In genomic region chr7:81111729-81112128, GRCm38 (mm10) we compare ENCODE assay signal across 22 mouse cellular contexts. TPM values are rescaled to one million over a fixed set of nuclear protein-coding genes. Genes with fewer than 3 reads are reported as not detected.
DNase-seq lines count a peak whose midpoint lies in the region; ATAC-seq and TF ChIP-seq lines count a peak whose summit lies in the region.
"Had no signal": no experiment of that assay in that cellular context is flagged by ENCODE, and none has a peak within 500 bp of the region (broad histone marks: within the 10 kb centered on the region; RNA-seq: fewer than 3 reads in every experiment).

No protein-coding gene starts in this region.

- no peak for TF ChIP-seq CTCF in Patski (IDR thresholded peaks at IDR 0.05)

- H3K9ac ChIP-seq in kidney, embryonic 16.5 days (replicated peaks; ENCODE audit: low read length) = no peak overlapping the region
- H3K9ac ChIP-seq: forebrain, embryonic 12.5 days; heart, embryonic 12.5 days; limb, embryonic 12.5 days; midbrain, embryonic 12.5 days had no signal

- no peaks in the 10 kb centered on the region for H3K9me3 ChIP-seq in kidney, embryonic 16.5 days (ENCODE audit: low read length)
- H3K9me3 ChIP-seq: forebrain, embryonic 12.5 days; heart, embryonic 12.5 days; limb, embryonic 12.5 days; midbrain, embryonic 12.5 days had no signal

- no peak for ATAC-seq in kidney, embryonic 16.5 days (ENCODE audit: low FRiP score, low TSS enrichment)
- ATAC-seq in Patski = no peak
- ATAC-seq: hindbrain, embryonic 16.5 days; intestine, postnatal 0 days had no signal

- CTCF ChIA-PET in Patski (lab: Charles Lee) = interaction anchor here (1.8 kb wide), 1 partner anchor 11 kb away, joined by 5 read pairs; no protein-coding TSS in a partner anchor

- no peak overlapping the region for H3K4me3 ChIP-seq in kidney, embryonic 16.5 days (ENCODE audit: low read length)
- H3K4me3 ChIP-seq: forebrain, embryonic 12.5 days; heart, embryonic 12.5 days; limb, embryonic 12.5 days; midbrain, embryonic 12.5 days; myocyte had no signal

- no peaks in the 10 kb centered on the region for H3K36me3 ChIP-seq in kidney, embryonic 16.5 days (ENCODE audit: insufficient read depth, low read length)
- H3K36me3 ChIP-seq: forebrain, embryonic 12.5 days; heart, embryonic 12.5 days; limb, embryonic 12.5 days; midbrain, embryonic 12.5 days had no signal

- no peaks in the 10 kb centered on the region for H3K27me3 ChIP-seq in kidney, embryonic 16.5 days (ENCODE audit: insufficient read depth, low read length)
- H3K27me3 ChIP-seq in Patski = no peaks in the 10 kb centered on the region
- H3K27me3 ChIP-seq: forebrain, embryonic 12.5 days; heart, embryonic 12.5 days; limb, embryonic 12.5 days had no signal

- H3K4me1 ChIP-seq in kidney, embryonic 16.5 days (ENCODE audit: insufficient read depth, low read length) = peaks cover 6% of the 10 kb centered on the region; the same call in 1 of the 2 replicates
- H3K4me1 ChIP-seq: limb, embryonic 12.5 days; midbrain, embryonic 12.5 days had no signal

- H3K27ac ChIP-seq in kidney, embryonic 16.5 days (ENCODE audit: low read length) = no peak overlapping the region
- H3K27ac ChIP-seq: forebrain, embryonic 12.5 days; limb, embryonic 12.5 days; macrophage; midbrain, embryonic 12.5 days had no signal

- WGBS in kidney, embryonic 16.5 days = 98% methylated on average over 2 of the region's 2 CpGs

- in situ Hi-C loops in Patski (cut with MboI; ENCODE audit: low pct_unique_long_range_greater_than_20kb) = no loop called here

- H3K4me2 ChIP-seq in kidney, embryonic 16.5 days (replicated peaks; ENCODE audit: low read depth, low read length) = no peak overlapping the region
- H3K4me2 ChIP-seq: forebrain, embryonic 12.5 days; heart, embryonic 12.5 days; limb, embryonic 12.5 days; midbrain, embryonic 12.5 days had no signal

- POLR2A ChIA-PET in Patski (lab: Charles Lee) = no interaction called here

- peak; percentile 93 for DNase-seq in kidney, adult 11 months
- DNase-seq in Patski (ENCODE audit: low read depth, low spot score) = peak; percentile 47
- DNase-seq in adrenal gland, adult 8-10 months = peak; percentile 64
- DNase-seq in kidney, postnatal 10 days = peak; percentile 77
- no peak for DNase-seq in cerebellum, postnatal 36 days
- no peak for DNase-seq in spleen, adult 18-20 months
- no peak for DNase-seq in thymus, postnatal 36 days
- DNase-seq: gastrocnemius, postnatal 36 days; layer of hippocampus, adult 9-11 months; lung, adult 2 months; thymus, adult 18-20 months had no signal

RNA-seq across cellular contexts. Expression of gene Slc28a1, which starts 2.9 kb away (rescaled TPM):
- 0.73 and 1.2 TPM in 2 replicates for polyA plus RNA-seq in kidney, embryonic 16.5 days (2015; fragmentation: Nextera tagmentation; extraction: Ambion mirVana)
- not detected for polyA plus RNA-seq in Patski (2021)
- total RNA-seq in adrenal gland, adult 8-10 months (2022) = not detected
- total RNA-seq: neutrophil, adult 5-6 weeks had no signal
- polyA plus RNA-seq: forebrain, embryonic 12.5 days; hindbrain, embryonic 16.5 days; limb, embryonic 12.5 days; macrophage; midbrain, embryonic 12.5 days; myocyte; stomach, embryonic 14.5 days had no signal

RNA-seq across cellular contexts. Expression of gene Alpk3, which starts 54.3 kb away (rescaled TPM):
- polyA plus RNA-seq in kidney, embryonic 16.5 days (2015; fragmentation: Nextera tagmentation; extraction: Ambion mirVana) = 0.31 and 0.65 TPM in 2 replicates
- not detected for polyA plus RNA-seq in Patski (2021)
- total RNA-seq in adrenal gland, adult 8-10 months (2022) = under 1 TPM; 0.12 to 0.24 (median 0.19) TPM

Comparison
In these comparisons a context has a peak if more than half of its experiments do, and no peak if none do; other contexts are left out.
1. DNase-seq: peak in kidney, adult 11 months (single experiment), Patski (single experiment), adrenal gland, adult 8-10 months (single experiment) and kidney, postnatal 10 days (single experiment); none in cerebellum, postnatal 36 days (0 of 2), spleen, adult 18-20 months (0 of 2) and thymus, postnatal 36 days (0 of 2).